Mouse (Mus musculus) forebrain, embryonic 12.5 days (tissue): ENCODE measurements at regions not wholly inside any gene's neighbourhood (a gene's known extent, or its start where the extent isn't known, plus 50 kb on each side); places are given as distances from the start of the nearest gene placed in this dataset.

Experiments
- ATAC-seq: fragments of 200-750 bp; cut with Nextera tagmentation; 2 replicates; pipeline ENCODE4 v1.8.0; 2017; ENCODE audit warnings: moderate TSS enrichment; ENCODE audit not compliant: low FRiP score
- H3K27ac ChIP-seq: fragments of 300-500 bp; sonication (generic); 2 replicates; pipeline ENCODE4 v1.5.1; 2016; ENCODE audit warnings: mild to moderate bottlenecking
- H3K27me3 ChIP-seq: fragments of 300-500 bp; sonication (generic); 2 replicates; pipeline ENCODE4 v1.6.1; 2016; ENCODE audit warnings: mild to moderate bottlenecking
- H3K36me3 ChIP-seq: fragments of 300-500 bp; sonication (generic); replicated peaks from 2 replicates; pipeline ENCODE4 v1.6.1; 2016; ENCODE audit warnings: mild to moderate bottlenecking
- H3K4me1 ChIP-seq: fragments of 300-500 bp; sonication (generic); 2 replicates; pipeline ENCODE4 v1.6.1; 2016
- H3K4me2 ChIP-seq: fragments of 300-500 bp; sonication (generic); 2 replicates; pipeline ENCODE4 v1.6.1; 2016; ENCODE audit warnings: mild to moderate bottlenecking, moderate library complexity
- H3K4me3 ChIP-seq: fragments of 300-500 bp; sonication (generic); replicated peaks from 2 replicates; pipeline ENCODE4 v1.5.1; 2016; ENCODE audit warnings: mild to moderate bottlenecking
- H3K9ac ChIP-seq: fragments of 300-500 bp; sonication (generic); 2 replicates; pipeline ENCODE4 v1.6.1; 2016; ENCODE audit warnings: mild to moderate bottlenecking
- H3K9me3 ChIP-seq: fragments of 300-500 bp; sonication (generic); 2 replicates; pipeline ENCODE4 v1.6.1; 2016
- WGBS: fragments of 180-500 bp; shearing (Covaris S2); methylation state at CpG from one replicate; pipeline ENCODE4 v1.1.7; 2016; 5-methylcytosine and 5-hydroxymethylcytosine counted together

DNA sequence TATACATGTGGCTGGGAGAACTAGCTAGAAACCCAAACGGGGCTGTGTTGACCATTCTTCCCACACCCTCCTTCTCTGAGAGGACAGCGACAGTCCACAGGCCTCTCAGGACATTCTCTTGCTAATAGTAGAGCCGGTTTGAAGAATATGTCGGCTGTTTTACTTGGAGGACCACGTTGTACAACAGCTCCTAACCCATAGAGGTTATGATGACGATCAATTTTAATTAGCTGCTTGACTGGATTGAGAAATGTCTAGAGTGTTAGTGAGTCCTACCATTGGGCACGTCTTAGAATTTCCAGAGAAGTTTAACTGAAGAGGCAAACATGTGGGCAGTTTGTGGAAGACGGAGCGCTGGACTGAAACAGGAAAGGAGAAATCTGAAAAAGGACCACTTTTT, 79.7 kb upstream of the Tmem132d start:
- Histone ChIP-seq H3K9me3 (0 out of 2 replicates have a peak, but pooled peaks cover 4% of the 10 kb centered on the region), H3K27me3 (peaks cover 18% of the 10 kb centered on the region), H3K4me1 (no peaks in the 10 kb centered on the region), H3K9ac (no peak overlapping the region), H3K4me2 (no peak overlapping the region), H3K27ac (no peak overlapping the region), H3K36me3 (no peaks in the 10 kb centered on the region), H3K4me3 (no peak overlapping the region)
- no peak for ATAC-seq
- WGBS = 89% methylated on average over 9 of the region's 9 CpGs

DNA sequence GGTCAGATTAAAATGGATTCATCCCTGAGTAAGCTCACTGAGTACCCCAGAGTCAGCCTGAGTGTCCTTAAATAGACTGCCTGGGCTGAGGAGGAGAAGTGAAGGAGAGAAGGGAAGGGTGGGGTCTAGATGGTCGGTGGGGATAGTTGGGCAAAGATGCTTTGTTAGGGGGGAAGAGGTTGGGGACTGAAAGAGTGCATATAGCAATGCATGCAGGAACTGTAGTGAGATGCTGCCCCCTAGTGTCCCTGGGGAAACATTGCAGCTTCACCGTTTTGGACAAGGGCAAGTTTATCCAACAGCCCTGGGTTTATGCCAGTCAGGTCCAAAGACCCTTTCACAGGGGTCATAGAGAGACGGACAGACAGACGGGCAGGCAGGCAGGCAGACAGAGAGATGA, 71.6 kb upstream of the Tmem132d start:
- Histone ChIP-seq H3K36me3 (no peaks in the 10 kb centered on the region), H3K9ac (no peak overlapping the region), H3K9me3 (0 out of 2 replicates have a peak, but pooled peaks cover 9% of the 10 kb centered on the region), H3K27ac (no peak overlapping the region), H3K27me3 (peaks cover 7% of the 10 kb centered on the region; the same call in 1 of the 2 replicates), H3K4me3 (no peak overlapping the region), H3K4me1 (no peaks in the 10 kb centered on the region), H3K4me2 (no peak overlapping the region)
- ATAC-seq = peak; percentile 36; the same call in 1 of the 2 replicates
- WGBS = 7% methylated on average over 4 of the region's 4 CpGs

DNA sequence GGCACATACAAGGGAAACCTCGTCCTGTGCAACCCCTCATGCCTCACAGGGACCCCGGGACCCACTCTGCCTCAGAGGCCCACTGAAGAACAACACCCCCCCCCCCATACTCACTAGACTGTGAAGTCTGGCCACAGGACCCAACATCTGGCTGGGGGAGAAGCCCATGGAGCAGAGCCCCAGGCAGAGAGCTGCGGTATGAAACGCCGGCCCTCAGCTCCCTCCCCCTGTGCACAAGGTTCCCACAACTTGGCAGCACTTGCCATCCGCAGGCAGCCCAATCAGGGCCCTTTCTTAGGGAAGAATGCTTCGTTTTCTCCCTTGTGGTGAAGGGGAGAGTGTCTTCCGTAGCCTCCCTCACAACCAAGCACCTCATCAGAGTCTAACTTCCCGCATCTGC, 66.6 kb upstream of the Tmem132d start:
- Histone ChIP-seq H3K9me3 (0 out of 2 replicates have a peak, but pooled peaks cover 7% of the 10 kb centered on the region), H3K4me3 (no peak overlapping the region), H3K9ac (no peak overlapping the region), H3K27ac (no peak overlapping the region), H3K27me3 (no peaks in the 10 kb centered on the region), H3K4me1 (no peaks in the 10 kb centered on the region), H3K4me2 (no peak overlapping the region), H3K36me3 (no peaks in the 10 kb centered on the region)
- 63% methylated on average over 9 of the region's 9 CpGs for WGBS
- ATAC-seq = no peak

DNA sequence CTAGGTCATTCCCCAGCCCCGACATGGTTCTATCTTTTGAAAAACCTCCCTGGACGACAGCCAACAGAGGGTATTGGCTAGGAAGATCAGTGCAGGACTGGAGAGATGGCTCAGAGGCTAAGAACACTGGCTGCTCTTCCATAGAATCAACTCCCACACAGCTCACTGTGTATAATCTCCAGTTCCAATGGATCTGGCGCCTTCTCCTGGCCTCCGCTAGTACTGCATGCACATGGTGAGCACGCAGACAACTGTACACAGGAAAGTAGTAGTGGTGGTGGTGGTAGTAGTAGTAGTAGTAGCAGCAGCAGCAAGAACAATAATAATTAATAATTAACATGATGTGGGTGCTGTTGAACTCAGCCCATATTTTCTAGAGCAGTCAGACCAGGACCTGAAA, 66.2 kb upstream of the Tmem132d start:
- 49% methylated on average over 5 of the region's 5 CpGs for WGBS
- Histone ChIP-seq H3K36me3 (no peaks in the 10 kb centered on the region), H3K9ac (no peak overlapping the region), H3K4me3 (no peak overlapping the region), H3K4me2 (no peak overlapping the region), H3K27ac (no peak overlapping the region), H3K27me3 (no peaks in the 10 kb centered on the region), H3K4me1 (no peaks in the 10 kb centered on the region), H3K9me3 (0 out of 2 replicates have a peak, but pooled peaks cover 7% of the 10 kb centered on the region)
- no peak for ATAC-seq

DNA sequence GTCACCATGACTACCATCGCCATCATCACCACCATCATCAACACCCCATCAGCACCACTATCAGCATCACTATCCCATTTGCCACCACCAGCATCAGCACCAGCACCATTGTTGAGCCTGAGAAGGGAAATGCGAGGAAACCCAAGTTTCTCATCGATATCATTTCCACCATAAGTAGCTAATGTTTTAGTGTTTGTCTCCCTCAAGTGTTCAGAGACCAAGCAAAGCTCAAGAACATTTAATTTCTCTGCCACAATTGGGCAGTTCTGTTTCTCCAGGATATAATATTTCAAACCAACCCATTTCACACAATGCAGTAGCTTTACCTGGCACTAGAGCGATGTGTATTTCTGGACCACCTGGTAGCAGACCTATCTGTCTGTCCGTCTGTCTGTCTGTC, 59.7 kb upstream of the Tmem132d start:
- Histone ChIP-seq H3K4me3 (no peak overlapping the region), H3K27me3 (no peaks in the 10 kb centered on the region), H3K4me2 (no peak overlapping the region), H3K9me3 (0 out of 2 replicates have a peak, but pooled peaks cover 7% of the 10 kb centered on the region), H3K9ac (no peak overlapping the region), H3K27ac (no peak overlapping the region), H3K36me3 (no peaks in the 10 kb centered on the region), H3K4me1 (no peaks in the 10 kb centered on the region)
- no peak for ATAC-seq
- 87% methylated on average over 5 of the region's 5 CpGs for WGBS

DNA sequence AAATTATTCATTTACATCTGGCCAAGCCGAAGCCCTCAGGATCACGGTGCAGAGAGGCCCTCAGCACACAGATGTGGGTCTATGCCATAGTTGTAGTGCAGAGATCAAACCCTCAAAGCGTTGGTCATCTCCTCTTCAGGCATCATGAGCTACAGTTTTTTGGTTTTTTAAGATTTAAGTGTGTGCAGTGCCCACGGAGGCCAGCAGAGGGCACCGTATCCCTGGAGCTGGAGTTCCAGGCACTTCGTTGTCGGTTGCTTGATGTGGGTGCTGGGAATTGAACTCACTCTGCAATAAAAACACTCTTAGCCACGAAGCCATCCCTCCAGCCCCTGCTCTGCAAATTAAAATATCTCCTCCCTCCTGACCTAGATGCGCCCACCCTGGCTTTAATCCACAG, 58.3 kb upstream of the Tmem132d start:
- H3K4me2 ChIP-seq = no peak overlapping the region
- 40% methylated on average over 9 of the region's 9 CpGs for WGBS
- H3K27me3 ChIP-seq = no peaks in the 10 kb centered on the region
- H3K4me3 ChIP-seq = no peak overlapping the region
- no peaks in the 10 kb centered on the region for H3K36me3 ChIP-seq
- no peaks in the 10 kb centered on the region for H3K4me1 ChIP-seq
- no peak for ATAC-seq
- no peak overlapping the region for H3K9ac ChIP-seq
- H3K27ac ChIP-seq = no peak overlapping the region
- H3K9me3 ChIP-seq = no peaks in the 10 kb centered on the region

DNA sequence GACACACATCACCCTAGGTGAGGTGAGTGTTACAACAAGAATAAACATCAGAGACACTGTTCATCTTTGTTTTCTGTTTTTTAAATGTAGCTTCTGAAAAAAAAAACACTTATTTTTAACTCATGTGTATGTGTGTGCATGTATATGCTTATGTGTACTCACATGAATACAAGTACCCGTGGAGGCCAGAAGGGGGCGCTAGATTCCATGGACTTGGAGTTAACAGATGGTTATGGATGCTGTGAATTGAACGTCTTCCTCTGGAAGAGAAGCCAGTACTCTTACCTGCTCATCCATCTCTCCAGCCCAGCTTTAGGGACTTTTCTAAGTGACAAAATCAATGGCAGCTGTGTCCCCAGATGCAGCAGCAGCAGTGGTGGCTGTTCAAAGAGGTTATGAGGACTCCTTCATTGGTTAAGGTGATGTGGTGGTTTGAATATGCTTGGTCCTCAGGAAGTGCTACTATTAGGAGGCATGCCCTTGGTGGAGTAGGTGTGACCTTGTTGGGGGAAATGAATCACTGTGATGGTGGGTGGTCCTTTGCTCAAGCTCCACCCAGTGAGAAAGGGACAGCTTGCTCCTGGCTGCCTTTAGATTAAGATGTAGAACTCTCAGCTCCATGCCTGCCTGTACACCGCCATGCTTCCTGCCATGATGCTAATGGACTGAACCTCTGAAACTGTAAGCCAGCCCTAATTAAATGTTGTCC, 56.1 kb upstream of the Tmem132d start:
- ATAC-seq = no peak
- WGBS = 83% methylated on average over 4 of the region's 4 CpGs
- H3K27me3 ChIP-seq = peaks cover 10% of the 10 kb centered on the region; the same call in 1 of the 2 replicates

DNA sequence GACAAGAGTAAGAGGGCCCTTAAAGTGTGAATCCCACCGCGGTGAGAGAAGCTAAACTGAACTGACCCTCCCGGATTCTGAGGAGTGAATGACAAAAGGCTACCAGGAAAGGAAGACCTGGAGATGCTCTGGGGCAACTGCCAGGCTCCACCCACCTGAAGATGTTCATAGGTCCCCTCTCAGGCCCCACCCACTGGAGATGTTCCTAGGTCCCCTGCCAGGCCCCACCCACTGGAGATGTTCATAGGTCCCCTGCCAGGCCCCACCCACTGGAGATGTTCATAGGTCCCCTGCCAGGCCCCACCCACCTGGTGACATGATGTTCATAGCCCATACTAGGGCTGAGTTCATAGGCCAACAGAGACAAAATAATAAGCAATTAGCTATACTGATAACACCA, 54.5 kb upstream of the Tmem132d start:
- no peak overlapping the region for H3K27ac ChIP-seq
- H3K4me1 ChIP-seq = peaks cover 14% of the 10 kb centered on the region
- no peak overlapping the region for H3K9ac ChIP-seq
- ATAC-seq = no peak
- H3K27me3 ChIP-seq = peaks cover 14% of the 10 kb centered on the region
- no peak overlapping the region for H3K4me3 ChIP-seq
- 74% methylated on average over 3 of the region's 3 CpGs for WGBS
- H3K9me3 ChIP-seq = no peaks in the 10 kb centered on the region
- no peaks in the 10 kb centered on the region for H3K36me3 ChIP-seq
- H3K4me2 ChIP-seq = no peak overlapping the region

More for the DNA sequence above, 56.1 kb upstream of the Tmem132d start:
- Histone ChIP-seq H3K27ac (no peak overlapping the region), H3K9me3 (no peaks in the 10 kb centered on the region), H3K4me2 (no peak overlapping the region), H3K4me1 (no peaks in the 10 kb centered on the region; the same call in 1 of the 2 replicates), H3K9ac (no peak overlapping the region), H3K4me3 (no peak overlapping the region), H3K36me3 (no peaks in the 10 kb centered on the region)

DNA sequence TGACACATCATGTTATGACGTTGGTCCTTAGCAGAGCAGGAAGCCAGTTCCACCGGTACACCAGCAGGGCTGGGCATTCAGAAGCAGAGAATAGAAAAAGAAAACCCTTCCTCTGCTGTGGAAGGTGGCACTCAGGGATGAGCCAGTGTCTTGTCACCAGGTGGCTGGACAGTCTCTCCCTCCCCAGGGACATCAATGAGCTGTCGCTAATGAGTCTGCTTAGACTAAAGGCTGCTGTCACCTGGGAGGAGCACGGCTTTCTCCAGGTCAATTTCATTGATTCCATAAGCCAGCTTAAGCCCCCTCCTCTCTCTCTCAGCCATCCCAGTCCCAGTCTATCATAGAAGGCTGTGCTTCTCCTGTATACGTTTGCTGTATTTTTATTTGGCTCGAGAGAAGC, 51.2 kb upstream of the Tmem132d start:
- ATAC-seq = no peak
- peaks cover 15% of the 10 kb centered on the region for H3K4me1 ChIP-seq
- no peak overlapping the region for H3K4me2 ChIP-seq
- 28% methylated on average over 6 of the region's 6 CpGs for WGBS
- no peak overlapping the region for H3K27ac ChIP-seq
- no peak overlapping the region for H3K4me3 ChIP-seq
- H3K9ac ChIP-seq = no peak overlapping the region
- no peaks in the 10 kb centered on the region for H3K9me3 ChIP-seq
- H3K27me3 ChIP-seq = peaks cover 25% of the 10 kb centered on the region
- H3K36me3 ChIP-seq = no peaks in the 10 kb centered on the region

DNA sequence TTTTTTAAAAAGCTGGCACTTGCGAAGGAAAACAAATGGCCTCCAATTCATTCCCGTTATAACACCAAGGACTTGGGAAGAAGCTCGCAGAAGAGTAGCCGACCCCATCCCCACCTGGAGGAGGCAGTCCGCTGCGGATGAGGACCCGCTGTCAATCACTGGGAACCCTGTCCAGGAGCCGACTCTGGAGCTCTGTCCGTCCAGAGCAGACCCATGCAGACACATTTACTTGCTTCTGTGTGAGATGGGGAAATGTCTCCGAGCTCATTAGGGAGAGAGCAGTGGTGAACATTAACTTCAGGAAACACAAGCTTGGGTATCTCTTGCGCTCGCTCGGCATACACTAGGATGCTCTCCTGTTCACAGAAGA, 50.5 kb upstream of the Tmem132d start:
- peaks cover 25% of the 10 kb centered on the region for H3K27me3 ChIP-seq
- H3K4me3 ChIP-seq = peak overlapping the region; percentile 29
- H3K36me3 ChIP-seq = no peaks in the 10 kb centered on the region
- H3K9me3 ChIP-seq = no peaks in the 10 kb centered on the region
- H3K27ac ChIP-seq = no peak overlapping the region; the same call in 1 of the 2 replicates
- H3K4me1 ChIP-seq = peaks cover 15% of the 10 kb centered on the region
- no peak for ATAC-seq
- WGBS = 2% methylated on average over 13 of the region's 13 CpGs
- no peak overlapping the region for H3K9ac ChIP-seq
- H3K4me2 ChIP-seq = peak overlapping the region; percentile 59

DNA sequence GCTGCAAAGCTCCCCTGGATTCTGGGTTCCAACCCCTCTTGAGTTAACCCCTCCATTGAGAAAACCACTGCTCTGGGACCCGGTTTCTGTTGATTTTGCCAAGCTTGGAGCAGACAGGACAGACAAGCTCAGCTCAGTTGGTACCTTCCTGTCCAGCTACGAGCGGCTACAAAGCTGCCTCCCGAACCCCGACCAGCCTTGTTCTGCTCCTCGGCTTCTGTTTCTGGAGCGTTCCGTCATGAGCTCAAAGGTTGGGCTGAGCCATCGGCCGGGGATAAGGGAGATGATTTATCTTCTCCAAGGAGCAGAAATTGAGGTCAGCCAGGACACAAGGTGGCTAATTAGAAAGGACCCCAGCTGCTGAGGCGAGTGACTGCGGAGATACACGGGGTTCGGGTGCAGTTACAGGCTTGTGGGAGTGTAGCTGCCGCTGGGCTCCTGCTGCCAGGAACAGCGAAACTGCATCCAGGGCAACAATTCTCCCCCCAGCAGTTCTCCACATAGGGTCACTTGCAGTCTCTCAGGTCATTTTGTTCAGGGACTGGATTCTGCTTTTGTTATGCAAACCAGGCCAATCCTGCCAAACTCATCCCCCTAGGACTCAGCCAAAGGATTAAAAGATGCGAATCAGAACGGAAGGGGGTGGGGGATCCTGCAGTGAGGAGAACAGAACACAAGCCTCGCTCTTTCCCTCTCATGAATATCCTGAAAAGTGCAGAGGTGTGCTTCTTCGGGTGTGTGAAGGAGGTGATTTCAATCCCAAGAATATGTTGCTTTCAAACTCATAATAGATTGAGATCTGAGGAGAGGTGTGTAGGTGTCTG, 50.0 kb upstream of the Tmem132d start:
- Histone ChIP-seq H3K9ac (peak overlapping the region; percentile 45; the same call in 1 of the 2 replicates), H3K9me3 (no peaks in the 10 kb centered on the region), H3K27ac (peak overlapping the region; percentile 36; the same call in 1 of the 2 replicates), H3K27me3 (peaks cover 25% of the 10 kb centered on the region), H3K36me3 (no peaks in the 10 kb centered on the region), H3K4me1 (peaks cover 15% of the 10 kb centered on the region), H3K4me2 (peak overlapping the region; percentile 59), H3K4me3 (peak overlapping the region; percentile 29)
- ATAC-seq = peak; percentile 49; the same call in 1 of the 2 replicates
- 2% methylated on average over 20 of the region's 20 CpGs for WGBS
